Mouse (Mus musculus): ENCODE measurements at regions not wholly inside any gene's neighbourhood (a gene's known extent, or its start where the extent isn't known, plus 50 kb on each side); places are given as distances from the start of the nearest gene placed in this dataset.

DNA sequence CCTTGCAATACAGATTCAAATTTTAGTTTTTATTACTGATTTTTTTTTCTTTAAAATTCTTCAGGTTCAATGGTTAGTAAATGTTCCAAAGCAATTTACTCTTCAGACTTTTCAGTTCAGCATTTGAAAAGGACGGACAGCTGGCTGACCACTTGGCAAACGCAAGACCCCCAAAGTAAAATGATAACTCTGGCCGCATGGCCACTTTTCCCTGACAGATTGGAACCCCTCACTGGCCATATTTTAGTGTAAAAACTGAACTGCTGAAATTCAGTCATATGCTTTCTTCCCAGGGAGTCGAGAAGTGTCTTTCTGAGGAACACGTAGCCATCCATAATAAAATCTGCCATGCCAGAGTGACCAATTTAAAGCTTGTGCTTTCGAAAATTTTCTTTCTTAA is 198.4 kb upstream of the Gk2 start:
- H3K4me3 ChIP-seq (replicated peaks) = no peak overlapping the region
- no peaks in the 10 kb centered on the region for H3K36me3 ChIP-seq
- no peak overlapping the region for H3K27ac ChIP-seq (replicated peaks)
- no peaks in the 10 kb centered on the region for H3K4me1 ChIP-seq
- ATAC-seq (ENCODE audit: low FRiP score) = no peak
- no peaks in the 10 kb centered on the region for H3K27me3 ChIP-seq (replicated peaks)
- 83% methylated on average over 6 of the region's 6 CpGs for WGBS
- H3K9ac ChIP-seq (replicated peaks) = no peak overlapping the region
- H3K9me3 ChIP-seq (replicated peaks) = no peaks in the 10 kb centered on the region
- H3K4me2 ChIP-seq = no peak overlapping the region

- Histone ChIP-seq H3K4me3 (replicated peaks) (0 out of 2 replicates have a peak overlapping the region, but pooled peaks have one; percentile 4), H3K36me3 (no peaks in the 10 kb centered on the region), H3K27me3 (replicated peaks) (no peaks in the 10 kb centered on the region), H3K27ac (replicated peaks) (no peak overlapping the region), H3K4me2 (peak overlapping the region; percentile 41), H3K9ac (replicated peaks) (no peak overlapping the region), H3K4me1 (no peaks in the 10 kb centered on the region), H3K9me3 (replicated peaks) (no peaks in the 10 kb centered on the region)
- 28% methylated on average over 12 of the region's 12 CpGs for WGBS
- ATAC-seq (ENCODE audit: low FRiP score) = no peak
Measured at GRCm38 (mm10) chr5:97654414-97654813, 197.6 kb upstream of the Gk2 start.

DNA sequence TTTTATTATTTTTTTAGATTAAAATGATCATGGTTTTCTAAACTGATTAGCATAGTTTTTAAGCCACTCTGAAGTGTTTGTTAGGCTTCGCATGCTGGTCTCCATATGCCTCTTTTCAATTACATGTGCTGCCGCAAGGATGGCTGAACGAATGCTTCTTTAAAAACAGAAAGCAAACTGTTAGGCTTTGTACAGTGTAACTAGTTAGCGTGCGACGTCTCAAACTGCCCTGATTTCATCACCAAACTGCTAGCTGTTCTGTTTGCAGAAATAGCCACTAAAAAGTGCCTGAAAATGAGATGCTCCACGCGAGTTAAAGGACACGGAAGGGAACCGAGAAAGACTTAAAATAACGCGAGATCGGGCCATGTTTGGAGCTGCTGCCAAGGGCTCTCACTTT is 185.4 kb upstream of the Gk2 start:
- whole genome bisulfite sequencing = 90% methylated on average over 13 of the region's 13 CpGs
- H3K4me3 ChIP-seq (replicated peaks) = no peak overlapping the region
- ATAC-seq (ENCODE audit: low FRiP score) = no peak

GRCm38 (mm10) chr5:97641646-97642045 is 184.8 kb upstream of the Gk2 start:
- WGBS = 96% methylated on average over 12 of the region's 12 CpGs
- no peaks in the 10 kb centered on the region for H3K9me3 ChIP-seq (replicated peaks)
- ATAC-seq (ENCODE audit: low FRiP score) = no peak

More for the DNA sequence above, 185.4 kb upstream of the Gk2 start:
- H3K9me3 ChIP-seq (replicated peaks) = no peaks in the 10 kb centered on the region
- H3K36me3 ChIP-seq = no peaks in the 10 kb centered on the region
- no peak overlapping the region for H3K27ac ChIP-seq (replicated peaks)
- H3K4me1 ChIP-seq = no peaks in the 10 kb centered on the region
- H3K9ac ChIP-seq (replicated peaks) = no peak overlapping the region
- H3K4me2 ChIP-seq = no peak overlapping the region
- no peaks in the 10 kb centered on the region for H3K27me3 ChIP-seq (replicated peaks)

DNA sequence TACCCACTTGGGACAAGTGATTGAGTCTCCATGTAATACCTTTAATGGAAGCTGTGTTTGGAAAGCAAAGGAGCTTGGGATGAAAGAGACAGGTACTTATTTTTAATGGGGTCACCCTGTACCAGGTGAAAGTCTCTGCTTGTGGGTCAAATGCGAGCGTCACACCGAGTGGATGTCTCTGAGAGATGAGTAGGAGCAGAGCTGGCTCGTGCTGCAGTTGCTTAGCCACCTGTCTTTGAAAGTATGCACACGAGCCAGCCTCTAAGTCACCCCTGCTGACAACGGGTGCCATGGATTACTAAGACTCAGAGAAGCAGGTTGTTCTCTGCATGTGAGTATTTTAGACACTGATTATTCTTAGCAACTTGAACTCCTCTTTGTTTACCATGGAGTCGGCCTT is 179.5 kb upstream of the Gk2 start:
- Histone ChIP-seq H3K36me3 (no peaks in the 10 kb centered on the region), H3K27ac (replicated peaks) (no peak overlapping the region), H3K9me3 (replicated peaks) (no peaks in the 10 kb centered on the region), H3K4me3 (replicated peaks) (no peak overlapping the region), H3K27me3 (replicated peaks) (no peaks in the 10 kb centered on the region), H3K9ac (replicated peaks) (no peak overlapping the region), H3K4me2 (no peak overlapping the region), H3K4me1 (no peaks in the 10 kb centered on the region)
- no peak for ATAC-seq (ENCODE audit: low FRiP score)
- WGBS = 78% methylated on average over 7 of the region's 7 CpGs

More at GRCm38 (mm10) chr5:97641646-97642045, 184.8 kb upstream of the Gk2 start:
- no peaks in the 10 kb centered on the region for H3K4me1 ChIP-seq
- H3K27me3 ChIP-seq (replicated peaks) = no peaks in the 10 kb centered on the region
- H3K4me2 ChIP-seq = no peak overlapping the region
- H3K27ac ChIP-seq (replicated peaks) = no peak overlapping the region
- no peak overlapping the region for H3K4me3 ChIP-seq (replicated peaks)
- H3K9ac ChIP-seq (replicated peaks) = no peak overlapping the region
- no peaks in the 10 kb centered on the region for H3K36me3 ChIP-seq

DNA sequence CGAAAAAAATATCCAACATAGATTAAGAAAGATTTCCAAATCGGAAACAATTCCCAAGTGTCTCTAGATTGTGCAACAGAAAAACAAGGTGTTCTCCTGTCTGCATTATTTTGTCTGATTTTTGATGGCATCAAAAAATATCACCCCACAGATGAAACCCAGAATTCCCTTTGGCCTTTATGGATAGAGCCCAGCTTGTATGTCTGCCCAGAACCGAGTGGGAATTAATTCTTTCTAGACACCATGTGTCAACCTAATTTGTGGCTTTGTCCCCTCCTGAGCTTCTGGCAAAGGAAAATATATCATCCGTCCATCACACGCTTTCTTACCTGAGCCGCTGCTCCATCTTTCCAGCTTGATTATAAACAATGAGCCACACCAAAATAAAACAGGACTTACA is 176.9 kb upstream of the Gk2 start:
- H3K4me2 ChIP-seq = no peak overlapping the region

GRCm38 (mm10) chr5:97632791-97633190 is 176.0 kb upstream of the Gk2 start:
- H3K27ac ChIP-seq (replicated peaks) = no peak overlapping the region
- WGBS = 89% methylated on average over 7 of the region's 7 CpGs

More for the DNA sequence above, 176.9 kb upstream of the Gk2 start:
- H3K27ac ChIP-seq (replicated peaks) = no peak overlapping the region
- no peaks in the 10 kb centered on the region for H3K36me3 ChIP-seq
- H3K4me3 ChIP-seq (replicated peaks) = no peak overlapping the region
- 76% methylated on average over 6 of the region's 6 CpGs for WGBS
- no peaks in the 10 kb centered on the region for H3K27me3 ChIP-seq (replicated peaks)
- H3K9me3 ChIP-seq (replicated peaks) = no peaks in the 10 kb centered on the region
- ATAC-seq (ENCODE audit: low FRiP score) = no peak
- H3K9ac ChIP-seq (replicated peaks) = no peak overlapping the region
- no peaks in the 10 kb centered on the region for H3K4me1 ChIP-seq

GRCm38 (mm10) chr5:97625200-97625599 is 168.4 kb upstream of the Gk2 start:
- no peaks in the 10 kb centered on the region for H3K9me3 ChIP-seq (replicated peaks)
- no peak overlapping the region for H3K9ac ChIP-seq (replicated peaks)
- H3K36me3 ChIP-seq = no peaks in the 10 kb centered on the region

More at GRCm38 (mm10) chr5:97632791-97633190, 176.0 kb upstream of the Gk2 start:
- no peaks in the 10 kb centered on the region for H3K9me3 ChIP-seq (replicated peaks)
- no peak for ATAC-seq (ENCODE audit: low FRiP score)
- no peaks in the 10 kb centered on the region for H3K4me1 ChIP-seq
- H3K27me3 ChIP-seq (replicated peaks) = no peaks in the 10 kb centered on the region
- no peak overlapping the region for H3K4me3 ChIP-seq (replicated peaks)
- H3K36me3 ChIP-seq = no peaks in the 10 kb centered on the region
- no peak overlapping the region for H3K9ac ChIP-seq (replicated peaks)
- no peak overlapping the region for H3K4me2 ChIP-seq

DNA sequence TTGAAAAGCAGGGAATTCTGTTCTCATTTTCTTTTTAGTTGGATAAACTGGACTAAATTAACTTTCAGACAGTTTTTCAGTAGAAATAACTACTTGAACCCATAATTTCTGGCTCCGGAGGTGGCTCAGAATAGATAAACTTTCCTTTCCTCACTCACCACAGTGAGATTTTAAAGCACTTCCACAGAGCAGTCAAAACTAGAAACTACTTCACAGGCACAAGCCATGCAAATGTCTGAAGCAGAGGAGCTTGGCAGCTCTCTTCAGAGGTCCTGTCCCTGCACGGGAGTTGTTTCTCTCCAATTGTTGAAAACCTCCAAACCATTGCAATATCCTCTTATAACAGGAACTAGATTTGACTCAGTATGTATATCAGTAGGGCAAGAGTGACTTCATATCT is 163.1 kb upstream of the Gk2 start:
- Histone ChIP-seq H3K27me3 (replicated peaks) (no peaks in the 10 kb centered on the region), H3K4me1 (no peaks in the 10 kb centered on the region), H3K36me3 (no peaks in the 10 kb centered on the region), H3K4me2 (no peak overlapping the region), H3K4me3 (replicated peaks) (no peak overlapping the region), H3K9me3 (replicated peaks) (no peaks in the 10 kb centered on the region), H3K9ac (replicated peaks) (no peak overlapping the region), H3K27ac (replicated peaks) (no peak overlapping the region)
- 92% methylated on average over 2 of the region's 2 CpGs for WGBS
- ATAC-seq (ENCODE audit: low FRiP score) = no peak

More at GRCm38 (mm10) chr5:97625200-97625599, 168.4 kb upstream of the Gk2 start:
- Histone ChIP-seq H3K4me2 (no peak overlapping the region), H3K27me3 (replicated peaks) (no peaks in the 10 kb centered on the region), H3K4me1 (no peaks in the 10 kb centered on the region), H3K27ac (replicated peaks) (no peak overlapping the region), H3K4me3 (replicated peaks) (no peak overlapping the region)
- 92% methylated on average over 3 of the region's 3 CpGs for WGBS
- no peak for ATAC-seq (ENCODE audit: low FRiP score)

DNA sequence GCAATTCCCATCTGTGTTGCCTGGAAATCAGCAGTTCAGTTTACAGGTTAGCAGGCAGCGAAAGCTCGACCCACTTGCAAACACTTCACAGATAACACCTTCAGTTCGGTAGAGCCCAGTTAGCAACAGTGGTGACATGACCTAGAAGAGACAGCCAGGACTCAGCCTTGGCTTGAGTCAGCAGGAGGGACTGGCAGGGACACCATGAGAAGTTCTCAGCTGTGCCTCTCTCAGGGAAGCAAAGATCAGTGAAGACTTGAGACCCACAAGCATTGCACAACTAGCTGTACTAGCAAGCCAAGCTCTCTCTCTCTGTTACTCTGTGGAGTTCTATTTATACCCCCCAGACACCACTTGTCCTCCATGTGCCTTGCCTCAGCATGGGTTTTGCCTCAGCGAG is 161.6 kb upstream of the Gk2 start:
- Histone ChIP-seq H3K4me1 (no peaks in the 10 kb centered on the region), H3K36me3 (no peaks in the 10 kb centered on the region), H3K4me2 (no peak overlapping the region), H3K27ac (replicated peaks) (no peak overlapping the region), H3K27me3 (replicated peaks) (no peaks in the 10 kb centered on the region), H3K9ac (replicated peaks) (no peak overlapping the region), H3K9me3 (replicated peaks) (no peaks in the 10 kb centered on the region), H3K4me3 (replicated peaks) (no peak overlapping the region)
- WGBS = 92% methylated on average over 4 of the region's 4 CpGs
- ATAC-seq (ENCODE audit: low FRiP score) = no peak

DNA sequence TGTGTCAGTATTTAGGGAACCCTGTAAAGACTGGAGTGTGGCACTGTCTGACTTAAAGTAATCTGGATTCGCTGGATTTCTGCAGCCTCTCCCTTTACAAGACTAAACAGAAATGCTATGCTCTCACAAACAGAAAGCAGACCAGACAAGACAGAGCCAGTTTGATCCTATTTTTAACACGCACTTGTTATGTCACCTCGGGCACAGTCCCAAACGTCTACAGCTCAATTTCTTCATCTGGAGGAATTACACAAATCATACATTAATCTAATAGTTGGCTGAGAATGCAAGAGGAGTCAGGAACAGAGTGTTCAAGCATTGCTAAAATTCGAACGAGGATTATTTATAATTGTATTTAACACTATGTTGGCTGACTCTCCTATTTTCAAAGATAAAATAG is 145.4 kb upstream of the Gk2 start:
- Histone ChIP-seq H3K4me2 (no peak overlapping the region), H3K27ac (replicated peaks) (no peak overlapping the region), H3K9ac (replicated peaks) (no peak overlapping the region), H3K36me3 (no peaks in the 10 kb centered on the region), H3K9me3 (replicated peaks) (no peaks in the 10 kb centered on the region), H3K27me3 (replicated peaks) (no peaks in the 10 kb centered on the region), H3K4me1 (no peaks in the 10 kb centered on the region), H3K4me3 (replicated peaks) (no peak overlapping the region)
- WGBS = 88% methylated on average over 6 of the region's 6 CpGs
- ATAC-seq (ENCODE audit: low FRiP score) = no peak

DNA sequence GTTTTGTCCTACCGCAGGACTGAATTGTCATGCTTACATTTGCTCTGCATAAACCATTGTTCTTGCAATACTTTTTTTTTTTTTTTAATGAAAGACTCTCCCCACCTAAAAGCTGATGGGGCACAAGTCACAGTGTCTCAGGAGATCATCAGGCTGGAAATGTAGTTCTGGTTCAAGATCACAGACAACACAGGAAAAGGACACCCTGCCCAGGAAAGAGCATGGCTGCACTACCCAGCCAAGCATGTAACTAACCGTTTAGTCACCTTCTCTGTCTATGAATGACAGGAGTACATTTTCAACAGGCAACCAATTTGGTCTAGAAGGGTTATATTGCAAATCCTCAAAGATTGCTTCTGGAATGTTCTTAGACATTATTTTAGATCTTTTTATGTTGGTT is 144.6 kb upstream of the Gk2 start:
- ATAC-seq (ENCODE audit: low FRiP score) = no peak
- H3K9me3 ChIP-seq (replicated peaks) = no peaks in the 10 kb centered on the region
- no peak overlapping the region for H3K4me2 ChIP-seq
- H3K4me3 ChIP-seq (replicated peaks) = no peak overlapping the region
- H3K9ac ChIP-seq (replicated peaks) = no peak overlapping the region
- no peak overlapping the region for H3K27ac ChIP-seq (replicated peaks)
- no peaks in the 10 kb centered on the region for H3K4me1 ChIP-seq
- WGBS = 88% methylated on average over 2 of the region's 2 CpGs
- H3K36me3 ChIP-seq = no peaks in the 10 kb centered on the region
- no peaks in the 10 kb centered on the region for H3K27me3 ChIP-seq (replicated peaks)

- Histone ChIP-seq H3K4me2 (no peak overlapping the region), H3K4me3 (replicated peaks) (no peak overlapping the region), H3K27ac (replicated peaks) (no peak overlapping the region), H3K4me1 (no peaks in the 10 kb centered on the region), H3K27me3 (replicated peaks) (no peaks in the 10 kb centered on the region), H3K9ac (replicated peaks) (no peak overlapping the region), H3K36me3 (no peaks in the 10 kb centered on the region), H3K9me3 (replicated peaks) (no peaks in the 10 kb centered on the region)
- ATAC-seq (ENCODE audit: low FRiP score) = no peak
- 78% methylated on average over 9 of the region's 9 CpGs for WGBS
Measured at GRCm38 (mm10) chr5:97598741-97599140, 141.9 kb upstream of the Gk2 start.
